Mouse (Mus musculus) small intestine, adult 2 months (tissue): ENCODE measurements around the gene Cntnap1.

Experiments used
- CTCF ChIP-seq: fragments of 200-500 bp; IDR thresholded peaks from 2 replicates; pipeline ENCODE4 v1.5.1; 2012; ENCODE audit warnings: low read depth, mild to moderate bottlenecking, control low read depth, inconsistent platforms, low read length, moderate library complexity, mixed read lengths; ENCODE audit not compliant: insufficient replicate concordance, insufficient read length; ENCODE audit errors: extremely low read depth
- POLR2A ChIP-seq: fragments of 200-500 bp; IDR thresholded peaks from 2 replicates; pipeline ENCODE4 v1.6.1; 2012; ENCODE audit warnings: low read depth, mild to moderate bottlenecking, control low read depth, inconsistent platforms, low read length, moderate library complexity

GRCm38 (mm10) chr11:101140164-101140819 lies 30.0 kb upstream of the Cntnap1 start:
- no peak for TF ChIP-seq POLR2A
- TF ChIP-seq CTCF: no peak
